Mouse (Mus musculus) liver, embryonic 14.5 days (tissue): Measurements from ENCODE around the gene Gm42715. TPM values are rescaled to one million over a fixed set of nuclear protein-coding genes. Genes with fewer than 3 reads are reported as not detected.
A peak's percentile ranks its signal among the peaks of the same experiment; 100 is the strongest.
"Not testable (repeated sequence)": the region's sequence is repeated elsewhere in the genome, so short reads cannot be mapped to it uniquely, and the experiment has no call there.

Experiments
- ATAC-seq: fragments of 200-750 bp; cut with Nextera tagmentation; 2 replicates; pipeline ENCODE4 v1.8.0; 2017; ENCODE audit warnings: moderate number of reproducible peaks, mild to moderate bottlenecking, moderate library complexity; ENCODE audit not compliant: insufficient read depth
- DNase-seq, 3 experiments: peaks; one replicate each; pipeline ENCODE4 v3.0.0-alpha.2; 2012 to 2013; ENCODE audit warnings: low read depth in 3 of 3, low spot score in 3 of 3
- H3K27ac ChIP-seq: fragments of 300-500 bp; sonication (generic); 2 replicates; pipeline ENCODE4 v1.5.1; 2014; ENCODE audit warnings: moderate library complexity, mild to moderate bottlenecking, control low read depth, inconsistent platforms
- H3K27me3 ChIP-seq: fragments of 300-500 bp; sonication (generic); 2 replicates; pipeline ENCODE4 v1.6.1; 2014; ENCODE audit warnings: mild to moderate bottlenecking, low read length, moderate library complexity; ENCODE audit not compliant: control insufficient read depth, insufficient read depth
- H3K36me3 ChIP-seq: fragments of 300-500 bp; sonication (generic); replicated peaks from 2 replicates; pipeline ENCODE4 v1.6.1; 2014; ENCODE audit warnings: low read depth; ENCODE audit not compliant: control insufficient read depth, insufficient read depth
- H3K4me1 ChIP-seq, 2 experiments: fragments of 200-500 bp in 1 of 2; fragments of 300-500 bp in 1 of 2; sonication (generic) in 1 of 2; replicated peaks; 2 replicates each; pipeline ENCODE4 v1.6.1; 2012 to 2014; ENCODE audit warnings: antibody characterized with exemption in 1 of 2, inconsistent platforms in 1 of 2, low read length in 1 of 2; ENCODE audit not compliant: control insufficient read depth in 2 of 2, insufficient read depth in 2 of 2
- H3K4me2 ChIP-seq: fragments of 300-500 bp; sonication (generic); 2 replicates; pipeline ENCODE4 v1.6.1; 2014; ENCODE audit warnings: low read depth, mild to moderate bottlenecking, control low read depth, moderate library complexity
- H3K4me3 ChIP-seq, 2 experiments: fragments of 200-500 bp in 1 of 2; fragments of 300-500 bp in 1 of 2; sonication (generic) in 1 of 2; 2 replicates each; pipeline ENCODE4 v1.5.1; 2012 to 2014; ENCODE audit warnings: low read depth in 2 of 2, low read length in 2 of 2, mild to moderate bottlenecking in 2 of 2, control low read depth in 1 of 2, inconsistent platforms in 1 of 2, moderate library complexity in 1 of 2; ENCODE audit not compliant: insufficient read depth in 1 of 2
- H3K9ac ChIP-seq: fragments of 300-500 bp; sonication (generic); replicated peaks from 2 replicates; pipeline ENCODE4 v1.6.1; 2014; ENCODE audit warnings: mild to moderate bottlenecking, control low read depth, moderate library complexity
- H3K9me3 ChIP-seq: fragments of 300-500 bp; sonication (generic); 2 replicates; pipeline ENCODE4 v1.6.1; 2016; ENCODE audit warnings: low read length, mixed read lengths; ENCODE audit not compliant: control insufficient read depth
- CTCF ChIP-seq: IDR thresholded peaks from 2 replicates; pipeline ENCODE4 v1.5.1; 2016; ENCODE audit warnings: antibody characterized with exemption, low read depth, control low read depth
- EP300 ChIP-seq: IDR thresholded peaks from 2 replicates; pipeline ENCODE4 v1.6.1; 2016; ENCODE audit warnings: antibody characterized with exemption, low read depth
- WGBS: fragments of 180-500 bp; shearing (Covaris S2); extraction: QIAGEN DNeasy Blood & Tissue Kit; methylation state at CpG from one replicate; pipeline ENCODE4 v1.1.7; 2014; ENCODE audit not compliant: insufficient replicate concordance; 5-methylcytosine and 5-hydroxymethylcytosine counted together
- polyA plus RNA-seq, 2 experiments: library from polyadenylated mRNA; depleted of rRNA in 1 of 2; stranded (reverse) in 1 of 2; unstranded in 1 of 2; fragments of >200 nt; fragmentation: Nextera tagmentation in 1 of 2; extraction: Ambion mirVana in 1 of 2; gene quantifications; 2 replicates each; pipeline versions ENCODE4 v1.2.1 to v1.2.3; 2012 to 2014

Gm42715 gene
- polyA plus RNA-seq, 2 experiments = 4.7 to 6.0 TPM

GRCm38 (mm10) chr7:127497382-127497781 is 22.0 kb upstream of the Gm42715 start:
- H3K4me1 ChIP-seq = no peaks in the 10 kb centered on the region
- H3K9me3 ChIP-seq = no peaks in the 10 kb centered on the region
- no peak overlapping the region for H3K4me3 ChIP-seq
- H3K27me3 ChIP-seq = no peaks in the 10 kb centered on the region
- DNase-seq (no peak), ATAC-seq (peak; percentile 35; the same call in 1 of the 2 replicates)
- H3K9ac ChIP-seq = no peak overlapping the region
- H3K36me3 ChIP-seq = no peaks in the 10 kb centered on the region
- H3K27ac ChIP-seq = no peak overlapping the region
- TF ChIP-seq EP300 = no peak
- TF ChIP-seq CTCF = no peak
- H3K4me2 ChIP-seq = no peak overlapping the region
- 54% methylated on average over 2 of the region's 2 CpGs for WGBS

- H3K9me3 ChIP-seq = no peaks in the 10 kb centered on the region
- no peak overlapping the region for H3K4me3 ChIP-seq
- no peaks in the 10 kb centered on the region for H3K27me3 ChIP-seq
- no peaks in the 10 kb centered on the region for H3K36me3 ChIP-seq
- no peaks in the 10 kb centered on the region for H3K4me1 ChIP-seq
- whole genome bisulfite sequencing = 31% methylated on average over 3 of the region's 3 CpGs
- H3K9ac ChIP-seq = no peak overlapping the region
- ATAC-seq (peak; percentile 43; the same call in 1 of the 2 replicates), DNase-seq (no peak)
- TF ChIP-seq EP300 = no peak
- TF ChIP-seq CTCF = peak; percentile 68
- H3K4me2 ChIP-seq = no peak overlapping the region
- H3K27ac ChIP-seq = no peak overlapping the region
These were observed 21.0 kb upstream of the Gm42715 start for GRCm38 (mm10) chr7:127498407-127498806.

- H3K9ac ChIP-seq = no peak overlapping the region
- DNase-seq = no peak
- no peak overlapping the region for H3K4me2 ChIP-seq
- no peak overlapping the region for H3K27ac ChIP-seq
- TF ChIP-seq EP300 (no peak), CTCF (no peak)
- H3K27me3 ChIP-seq = no peaks in the 10 kb centered on the region
- WGBS = 74% methylated on average over 3 of the region's 3 CpGs
- H3K4me3 ChIP-seq = no peak overlapping the region
- ATAC-seq = no peak
- no peaks in the 10 kb centered on the region for H3K9me3 ChIP-seq
- H3K36me3 ChIP-seq = no peaks in the 10 kb centered on the region
- H3K4me1 ChIP-seq = peaks cover 2 to 6% of the 10 kb centered on the region in 2 experiments; a peak in 2 of 4 replicates
These were observed 11.1 kb upstream of the Gm42715 start for GRCm38 (mm10) chr7:127508291-127508690.

- H3K27me3 ChIP-seq, H3K36me3 ChIP-seq, ATAC-seq, H3K4me2 ChIP-seq, H3K9me3 ChIP-seq, DNase-seq, H3K4me3 ChIP-seq, H3K27ac ChIP-seq, H3K9ac ChIP-seq: not testable (repeated sequence)
- peaks cover 8 to 13% of the 10 kb centered on the region in 2 experiments for H3K4me1 ChIP-seq
- whole genome bisulfite sequencing = 64% methylated on average over 3 of the region's 4 CpGs
These were observed 9.6 kb upstream of the Gm42715 start for GRCm38 (mm10) chr7:127509830-127510229.

- Histone ChIP-seq H3K4me2 (peak overlapping the region; percentile 86), H3K4me3 (peak overlapping the region; percentile 81 to 95), H3K27me3 (no peaks in the 10 kb centered on the region), H3K4me1 (peaks cover 8 to 13% of the 10 kb centered on the region in 2 experiments), H3K9me3 (no peaks in the 10 kb centered on the region), H3K27ac (peak overlapping the region; percentile 46; the same call in 1 of the 2 replicates), H3K9ac (peak overlapping the region; percentile 59), H3K36me3 (peaks cover 20% of the 10 kb centered on the region)
- DNase-seq = peak in 1 of 3 experiments; percentile 17
- no peak for ATAC-seq
- WGBS = 34% methylated on average over 8 of the region's 8 CpGs
- TF ChIP-seq CTCF (no peak), EP300 (no peak)
These were observed 8.1 kb upstream of the Gm42715 start for GRCm38 (mm10) chr7:127511241-127511640.
